Mouse (Mus musculus) stomach, embryonic 16.5 days (tissue): ENCODE results near the gene Akt1. TPM values are rescaled to one million over a fixed set of nuclear protein-coding genes. Genes with fewer than 3 reads are reported as not detected.

ENCODE experiments used
- ATAC-seq: fragments of 200-750 bp; cut with Nextera tagmentation; 2 replicates; pipeline ENCODE4 v1.8.0; 2017; ENCODE audit warnings: moderate number of reproducible peaks, moderate TSS enrichment; ENCODE audit not compliant: insufficient read depth, low FRiP score
- H3K27ac ChIP-seq: fragments of 300-500 bp; sonication (generic); 2 replicates; pipeline ENCODE4 v1.5.1; 2014; ENCODE audit warnings: low read length
- H3K27me3 ChIP-seq: fragments of 300-500 bp; sonication (generic); 2 replicates; pipeline ENCODE4 v1.6.1; 2014; ENCODE audit warnings: low read length, control low read depth, mixed read lengths; ENCODE audit not compliant: control insufficient read depth, insufficient read depth
- H3K36me3 ChIP-seq: fragments of 300-500 bp; sonication (generic); 2 replicates; pipeline ENCODE4 v1.6.1; 2014; ENCODE audit warnings: low read length; ENCODE audit not compliant: control insufficient read depth, insufficient read depth
- H3K4me1 ChIP-seq: fragments of 300-500 bp; sonication (generic); 2 replicates; pipeline ENCODE4 v1.6.1; 2014; ENCODE audit warnings: low read length, control low read depth, mixed read lengths; ENCODE audit not compliant: control insufficient read depth, insufficient read depth
- H3K4me2 ChIP-seq: fragments of 300-500 bp; sonication (generic); 2 replicates; pipeline ENCODE4 v1.6.1; 2014; ENCODE audit warnings: low read depth, low read length, mixed read lengths
- H3K4me3 ChIP-seq: fragments of 300-500 bp; sonication (generic); replicated peaks from 2 replicates; pipeline ENCODE4 v1.5.1; 2014; ENCODE audit warnings: mild to moderate bottlenecking, low read length
- H3K9ac ChIP-seq: fragments of 300-500 bp; sonication (generic); 2 replicates; pipeline ENCODE4 v1.6.1; 2014; ENCODE audit warnings: low read length
- H3K9me3 ChIP-seq: fragments of 300-500 bp; sonication (generic); replicated peaks from 2 replicates; pipeline ENCODE4 v1.6.1; 2016; ENCODE audit warnings: low read length, control low read depth; ENCODE audit not compliant: control insufficient read depth
- WGBS: fragments of 180-500 bp; shearing (Covaris S2); extraction: QIAGEN DNeasy Blood & Tissue Kit; methylation state at CpG from one replicate; pipeline ENCODE4 v1.1.7; 2014; 5-methylcytosine and 5-hydroxymethylcytosine counted together
- polyA plus RNA-seq: library from polyadenylated mRNA; unstranded; fragments of >200 nt; fragmentation: Nextera tagmentation; extraction: Ambion mirVana; gene quantifications from 2 replicates; pipeline ENCODE4 v1.2.1, GENCODE M21; 2015

Gene Akt1
- 50.7 and 52.8 TPM in 2 replicates for polyA plus RNA-seq

- 1% methylated on average over 57 of the region's 70 CpGs for WGBS
Observed at GRCm38 (mm10) chr12:112674132-112675011, at the start of gene Akt1. Gene Akt1, minus strand, starts transcription at chr12:112674884.

GRCm38 (mm10) chr12:112724077-112724805 lies 49.6 kb upstream of the Akt1 start:
- 76% methylated on average over 11 of the region's 11 CpGs for WGBS
- Histone ChIP-seq H3K9me3 (no peaks in the 10 kb centered on the region), H3K9ac (no peak overlapping the region), H3K4me3 (no peak overlapping the region), H3K27me3 (no peaks in the 10 kb centered on the region), H3K36me3 (no peaks in the 10 kb centered on the region), H3K27ac (no peak overlapping the region), H3K4me2 (no peak overlapping the region; the same call in 1 of the 2 replicates), H3K4me1 (peaks cover 24% of the 10 kb centered on the region)
- ATAC-seq, result no peak

More at GRCm38 (mm10) chr12:112674132-112675011, at the start of gene Akt1:
- no peaks in the 10 kb centered on the region for H3K27me3 ChIP-seq
- peak within 1 kb of the TSS; percentile 99 for H3K27ac ChIP-seq
- H3K9me3 ChIP-seq, result no peaks in the 10 kb centered on the region
- peak; percentile 59 for ATAC-seq
- peak within 1 kb of the TSS; percentile 100 for H3K9ac ChIP-seq
- H3K4me1 ChIP-seq, result peaks cover 56% of the 10 kb centered on the region
- H3K4me3 ChIP-seq, result peak within 1 kb of the TSS; percentile 96
- H3K4me2 ChIP-seq, result peak within 1 kb of the TSS; percentile 96
- peaks cover 7% of the 10 kb centered on the region; the same call in 1 of the 2 replicates for H3K36me3 ChIP-seq

- Histone ChIP-seq H3K9me3 (no peaks in the 10 kb centered on the region), H3K36me3 (no peaks in the 10 kb centered on the region), H3K27me3 (no peaks in the 10 kb centered on the region), H3K4me2 (peak overlapping the region; percentile 85), H3K4me3 (peak overlapping the region; percentile 73), H3K9ac (peak overlapping the region; percentile 90), H3K27ac (no peak overlapping the region), H3K4me1 (peaks cover 20% of the 10 kb centered on the region)
- no peak for ATAC-seq
- 80% methylated on average over 6 of the region's 6 CpGs for WGBS
Observed at GRCm38 (mm10) chr12:112723445-112723844, 48.8 kb upstream of the Akt1 start.

- 15% methylated on average over 5 of the region's 5 CpGs for WGBS
- Histone ChIP-seq H3K9me3 (no peaks in the 10 kb centered on the region), H3K27me3 (no peaks in the 10 kb centered on the region), H3K4me1 (peaks cover 18% of the 10 kb centered on the region), H3K4me3 (peak overlapping the region; percentile 73), H3K9ac (peak overlapping the region; percentile 90), H3K27ac (peak overlapping the region; percentile 92), H3K36me3 (no peaks in the 10 kb centered on the region), H3K4me2 (peak overlapping the region; percentile 85)
- no peak for ATAC-seq
Observed at GRCm38 (mm10) chr12:112723028-112723330, 48.3 kb upstream of the Akt1 start.

GRCm38 (mm10) chr12:112722240-112723027 lies 47.8 kb upstream of the Akt1 start:
- Histone ChIP-seq H3K4me2 (peak overlapping the region; percentile 85), H3K4me3 (peak overlapping the region; percentile 73), H3K27ac (peak overlapping the region; percentile 92), H3K9me3 (no peaks in the 10 kb centered on the region), H3K36me3 (no peaks in the 10 kb centered on the region), H3K27me3 (no peaks in the 10 kb centered on the region), H3K4me1 (peaks cover 18% of the 10 kb centered on the region), H3K9ac (peak overlapping the region; percentile 90)
- WGBS, result under 1% methylated on average over 46 of the region's 75 CpGs
- peak; percentile 62 for ATAC-seq

- peaks cover 18% of the 10 kb centered on the region for H3K4me1 ChIP-seq
- 3% methylated on average over 66 of the region's 69 CpGs for WGBS
- ATAC-seq, result peak; percentile 75
Observed at GRCm38 (mm10) chr12:112721424-112722239, 46.9 kb upstream of the Akt1 start.

GRCm38 (mm10) chr12:112720890-112721423 lies 46.3 kb upstream of the Akt1 start:
- Histone ChIP-seq H3K27me3 (no peaks in the 10 kb centered on the region), H3K9ac (peak overlapping the region; percentile 90), H3K4me1 (peaks cover 18% of the 10 kb centered on the region), H3K4me3 (peak overlapping the region; percentile 73), H3K36me3 (no peaks in the 10 kb centered on the region), H3K27ac (peak overlapping the region; percentile 93), H3K4me2 (peak overlapping the region; percentile 85), H3K9me3 (no peaks in the 10 kb centered on the region)
- ATAC-seq, result no peak
- 39% methylated on average over 12 of the region's 12 CpGs for WGBS

More at GRCm38 (mm10) chr12:112721424-112722239, 46.9 kb upstream of the Akt1 start:
- Histone ChIP-seq H3K4me2 (peak overlapping the region; percentile 85), H3K36me3 (no peaks in the 10 kb centered on the region), H3K4me3 (peak overlapping the region; percentile 73), H3K27me3 (no peaks in the 10 kb centered on the region), H3K9ac (peak overlapping the region; percentile 90), H3K27ac (peak overlapping the region; percentile 93), H3K9me3 (no peaks in the 10 kb centered on the region)

GRCm38 (mm10) chr12:112720216-112720615 lies 45.5 kb upstream of the Akt1 start, which contains the start of gene Cep170b:
Gene Cep170b, plus strand, starts transcription at chr12:112720455.
- Histone ChIP-seq H3K9ac (peak within 1 kb of the TSS; percentile 90), H3K27ac (peak within 1 kb of the TSS; percentile 93), H3K27me3 (no peaks in the 10 kb centered on the region), H3K4me1 (peaks cover 18% of the 10 kb centered on the region), H3K9me3 (no peaks in the 10 kb centered on the region), H3K4me2 (peak within 1 kb of the TSS; percentile 85), H3K4me3 (peak within 1 kb of the TSS; percentile 73), H3K36me3 (no peaks in the 10 kb centered on the region)
- no peak for ATAC-seq
- WGBS, result 50% methylated on average over 6 of the region's 6 CpGs
